Mouse (Mus musculus): ENCODE data around the gene Iqcg.

GRCm38 (mm10) chr16:33015396-33015907 is 40.6 kb downstream of the Iqcg start:
- TF ChIP-seq CTCF (IDR thresholded peaks at IDR 0.05; ENCODE audit: low read depth), result no peak
- TF ChIP-seq EP300 (IDR thresholded peaks at IDR 0.05; ENCODE audit: low read depth), result no peak
